Mouse (Mus musculus): ENCODE measurements around the gene Cryl1.

Gene Cryl1

GRCm38 (mm10) chr14:57318812-57319211 is 79.5 kb downstream of the Cryl1 start:
- DNase-seq (ENCODE audit: low read depth, low spot score) = no peak

DNA sequence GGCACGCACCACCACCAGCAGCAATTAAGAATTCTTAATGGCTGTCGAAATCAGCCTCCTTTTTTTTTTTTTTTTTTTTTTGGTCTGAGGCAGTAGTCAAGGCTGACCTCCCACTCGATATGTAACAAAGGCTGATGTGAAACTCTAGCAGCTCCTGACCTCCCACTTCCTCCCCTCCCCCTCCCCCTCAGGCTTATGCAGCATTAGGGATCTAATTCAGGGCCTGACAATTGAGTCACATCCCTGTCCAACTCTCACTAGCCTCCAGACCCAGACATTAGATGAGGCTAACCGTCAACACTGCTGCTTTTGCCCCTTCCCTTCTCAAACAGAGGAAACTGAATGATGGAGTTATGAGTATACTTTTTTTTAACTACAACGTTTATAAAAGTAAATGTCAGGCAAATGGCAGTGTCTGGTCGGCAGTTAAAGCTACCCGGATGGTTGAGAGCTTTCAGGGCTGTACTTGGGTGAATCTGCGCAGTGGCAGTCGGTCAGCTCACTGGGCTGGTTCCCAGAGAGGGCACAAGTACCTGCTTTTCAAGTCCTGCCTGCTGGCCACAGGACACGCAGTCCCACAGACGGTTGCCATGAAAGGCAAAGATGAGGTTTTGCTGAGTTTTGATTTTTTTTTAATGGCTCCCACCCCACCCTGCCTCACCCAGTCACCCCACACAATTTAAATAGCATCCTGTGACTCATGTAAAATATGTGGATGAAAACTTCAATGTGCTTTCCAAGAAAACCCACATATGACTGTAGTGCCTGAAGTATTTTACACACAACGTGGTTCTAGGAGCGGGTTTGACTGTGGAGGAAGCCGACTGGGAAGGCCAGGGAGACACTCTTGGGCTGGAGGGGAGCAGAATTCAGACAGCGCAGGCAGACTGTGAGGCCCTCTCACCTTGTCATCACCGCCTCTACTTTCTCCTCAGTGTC is 81.4 kb downstream of the Cryl1 start:
- DNase-seq (ENCODE audit: low read depth, low spot score) = peak; percentile 33

DNA sequence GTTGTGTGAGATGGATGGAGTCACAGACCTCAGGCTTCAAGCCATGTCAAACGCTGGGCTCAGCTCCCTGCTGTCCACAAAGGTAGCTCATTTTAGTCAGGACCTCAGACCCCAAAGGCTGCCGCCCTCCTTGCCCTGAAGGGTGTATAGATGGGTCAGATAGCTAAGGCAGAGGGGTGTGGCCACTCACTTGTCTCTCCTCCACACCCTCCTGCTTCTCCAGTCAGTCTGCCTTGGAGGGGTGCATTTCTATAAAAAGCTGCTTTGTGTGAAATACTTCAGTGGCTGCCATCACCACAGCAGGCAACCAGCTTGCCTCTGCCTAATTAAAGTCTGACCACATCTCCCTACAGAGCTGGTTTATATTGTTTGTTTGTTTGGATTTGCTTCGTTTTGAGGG is 82.4 kb downstream of the Cryl1 start:
- DNase-seq (ENCODE audit: low read depth, low spot score) = no peak

DNA sequence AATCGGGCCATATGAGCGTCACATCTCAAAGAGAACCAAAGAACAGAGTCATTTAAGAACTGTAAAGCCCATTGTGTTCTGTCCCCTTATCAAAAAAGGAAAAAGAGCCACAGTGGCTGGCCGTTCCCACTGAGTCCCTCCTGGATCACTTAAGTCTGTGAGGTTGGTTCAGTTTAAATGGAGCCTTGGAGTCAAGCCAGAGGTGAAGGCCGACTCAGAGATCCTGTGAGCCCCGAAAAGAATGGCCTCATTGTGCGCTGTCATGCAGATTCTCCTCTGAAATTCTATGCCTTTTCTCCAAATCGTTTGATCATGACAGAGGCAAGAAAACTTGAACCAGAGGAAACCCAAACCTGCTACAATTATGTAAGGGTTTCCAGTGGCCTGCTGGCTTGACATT is 82.8 kb downstream of the Cryl1 start:
- peak; percentile 41 for DNase-seq (ENCODE audit: low read depth, low spot score)

DNA sequence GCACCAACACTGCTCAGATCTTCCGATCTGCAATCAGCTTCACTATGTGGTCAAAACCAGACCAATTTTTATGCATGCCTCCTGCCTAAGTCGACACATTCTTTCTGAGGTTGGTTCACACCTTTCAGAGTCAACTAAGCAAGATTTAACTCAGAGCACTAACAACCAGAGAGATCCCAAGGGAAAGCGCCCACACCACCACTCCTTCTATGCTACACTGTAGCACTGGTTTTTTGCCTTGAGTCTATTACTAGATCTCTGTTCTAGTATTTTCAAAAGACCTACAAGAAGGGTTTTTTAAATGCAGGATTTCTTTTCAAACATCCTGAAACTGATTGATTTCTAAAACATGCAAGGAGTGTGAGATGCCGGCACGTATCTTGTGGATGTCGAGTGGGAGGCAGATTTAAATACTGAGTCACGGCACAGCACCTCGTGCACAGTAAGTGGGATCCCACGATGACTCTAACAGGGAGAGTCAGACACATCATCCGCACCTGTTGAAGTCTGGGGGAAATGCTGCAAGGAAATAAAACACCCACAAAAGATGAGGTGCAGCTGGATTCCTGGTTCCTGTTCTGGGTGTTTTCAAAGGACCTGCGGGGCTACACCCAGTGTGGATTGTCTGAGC is 96.6 kb downstream of the Cryl1 start:
- DNase-seq (ENCODE audit: low read depth, low spot score) = no peak

- no peak for DNase-seq (ENCODE audit: low read depth, low spot score)
Observed at GRCm38 (mm10) chr14:57300530-57300929, 97.8 kb downstream of the Cryl1 start.

GRCm38 (mm10) chr14:57297672-57298071 is 100.7 kb downstream of the Cryl1 start:
- DNase-seq (ENCODE audit: low read depth, low spot score) = no peak

DNA sequence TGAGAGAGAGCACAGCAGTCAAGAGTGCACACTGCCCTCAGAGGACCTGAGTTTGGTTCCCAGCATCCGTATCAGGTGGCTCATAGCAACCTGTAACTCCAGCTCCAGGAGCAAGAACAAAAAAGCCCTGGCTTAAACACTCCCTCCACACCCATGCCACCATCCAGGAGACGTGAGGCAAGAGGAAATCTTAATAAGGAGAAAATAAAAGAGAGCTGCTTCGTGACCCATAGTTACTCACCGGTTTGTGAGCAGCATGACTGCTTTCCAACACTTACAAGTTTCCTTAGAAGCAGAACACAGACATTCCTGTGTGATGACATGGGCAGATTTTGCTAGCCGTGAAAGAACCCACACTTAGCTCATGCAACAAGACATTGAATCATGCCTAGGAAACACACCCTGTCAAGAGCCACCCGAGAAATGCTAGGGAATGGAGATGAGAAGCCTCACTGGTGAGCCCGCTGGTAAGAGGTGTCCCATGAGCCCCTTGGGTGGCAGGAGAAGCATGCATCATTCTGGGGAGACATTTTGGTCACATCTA is 106.9 kb downstream of the Cryl1 start:
- DNase-seq (ENCODE audit: low read depth, low spot score) = no peak

- DNase-seq (ENCODE audit: low read depth, low spot score) = no peak
Observed at GRCm38 (mm10) chr14:57289105-57289504, 109.2 kb downstream of the Cryl1 start.

DNA sequence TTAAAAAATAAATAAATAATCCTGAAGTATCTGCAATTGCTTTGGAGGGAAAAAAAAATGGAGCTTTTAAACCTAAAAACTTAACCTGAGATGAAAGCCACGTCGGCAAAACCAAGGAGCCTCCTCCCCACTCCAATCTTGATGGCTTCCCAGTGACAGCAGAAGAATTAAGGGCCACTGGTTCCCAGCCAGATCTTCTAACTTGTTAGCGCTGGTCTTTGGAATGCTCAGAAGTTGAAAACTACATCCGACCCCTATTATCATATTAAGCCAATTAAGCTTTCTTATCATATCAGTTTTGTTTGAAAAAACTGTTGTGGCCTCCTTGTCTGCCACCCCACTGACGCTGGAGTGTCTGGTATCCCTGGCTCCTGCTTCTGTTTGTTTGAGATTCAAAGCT is 114.5 kb downstream of the Cryl1 start:
- DNase-seq (ENCODE audit: low read depth, low spot score) = no peak

- no peak for DNase-seq (ENCODE audit: low read depth, low spot score)
Observed at GRCm38 (mm10) chr14:57282591-57282990, 115.7 kb downstream of the Cryl1 start.

DNA sequence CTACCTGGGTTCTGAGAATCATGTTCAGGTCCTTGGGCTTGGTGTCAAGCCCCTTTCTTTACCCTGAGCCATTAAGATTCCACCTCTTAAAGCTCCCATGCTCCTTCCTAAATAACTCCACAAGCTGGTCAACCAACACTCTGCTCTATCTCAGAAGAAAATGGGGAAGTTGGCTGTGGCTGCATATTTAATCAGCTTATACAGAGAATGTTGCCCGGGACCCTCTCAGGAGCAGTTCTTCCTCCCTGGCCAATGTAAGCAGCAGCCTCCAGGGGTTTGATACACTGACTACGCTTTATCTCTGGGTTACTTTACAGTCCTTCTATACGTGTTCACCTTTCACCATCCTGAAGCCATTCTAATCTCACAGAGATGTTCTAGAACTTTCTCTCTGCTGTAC is 117.5 kb downstream of the Cryl1 start:
- no peak for DNase-seq (ENCODE audit: low read depth, low spot score)

DNA sequence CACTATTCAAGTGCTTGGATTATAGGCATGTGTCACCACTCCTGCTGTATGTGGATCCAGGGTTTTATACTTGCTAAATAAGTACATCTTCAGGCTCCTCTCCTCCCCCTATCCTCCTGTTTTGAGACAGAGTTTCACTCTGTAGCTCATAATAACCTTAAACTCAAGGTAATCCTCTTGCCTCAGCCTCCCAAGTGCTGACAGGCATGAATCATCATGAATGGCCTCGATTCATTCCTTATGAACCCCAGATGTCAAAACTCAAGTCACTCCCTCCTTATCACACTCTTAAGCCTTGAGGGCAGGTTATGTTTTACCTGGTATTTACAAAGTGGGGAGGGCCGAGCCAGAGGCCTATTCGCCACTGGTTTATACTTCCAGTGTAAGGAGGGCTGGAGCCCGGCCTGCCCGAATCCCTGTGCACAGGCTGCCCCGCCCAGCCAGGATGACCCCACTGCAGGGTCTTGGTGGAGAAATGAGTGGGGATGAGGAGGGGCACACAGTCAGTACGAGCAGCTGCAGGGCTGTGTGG is 121.8 kb downstream of the Cryl1 start:
- no peak for DNase-seq (ENCODE audit: low read depth, low spot score)

GRCm38 (mm10) chr14:57272341-57272740 is 126.0 kb downstream of the Cryl1 start:
- DNase-seq (ENCODE audit: low read depth, low spot score) = no peak

DNA sequence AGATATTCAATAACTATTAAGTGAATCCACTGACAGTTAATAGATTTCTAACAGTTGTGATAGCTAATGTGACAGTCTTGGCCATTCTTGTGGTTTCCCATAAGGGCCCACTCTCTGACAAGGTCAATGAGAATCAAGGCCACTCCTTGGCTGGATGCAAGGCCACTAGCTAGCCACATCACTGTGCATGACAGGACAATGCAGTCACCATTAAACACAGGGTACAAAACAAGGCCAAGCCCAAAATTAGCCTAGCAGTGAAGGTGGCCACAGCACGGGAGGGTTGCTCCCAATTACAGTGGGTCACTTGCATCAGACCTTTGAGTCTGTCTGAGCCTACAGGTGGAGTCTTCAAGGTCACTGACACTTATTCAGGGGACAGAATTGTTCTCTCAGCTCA is 126.5 kb downstream of the Cryl1 start:
- no peak for DNase-seq (ENCODE audit: low read depth, low spot score)

DNA sequence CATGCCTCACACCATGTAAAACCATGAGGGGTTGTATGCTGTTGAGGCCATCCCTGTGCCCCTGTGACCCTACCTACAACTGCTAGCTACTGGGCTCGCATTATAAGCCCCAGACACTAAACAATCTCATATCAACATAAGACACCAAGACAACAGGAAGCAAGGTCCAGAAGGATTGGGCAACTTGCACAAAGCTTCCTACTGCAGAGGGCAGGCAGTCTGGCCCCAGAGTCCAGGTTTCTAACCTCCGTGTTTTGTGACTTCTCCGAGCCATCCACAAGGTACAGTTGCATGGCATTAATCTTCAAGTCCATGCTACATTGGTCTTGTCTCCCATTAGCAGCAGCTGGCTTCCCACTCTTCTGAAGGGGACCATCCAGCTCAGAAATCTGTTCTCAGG is 129.4 kb downstream of the Cryl1 start:
- no peak for DNase-seq (ENCODE audit: low read depth, low spot score)

GRCm38 (mm10) chr14:57268344-57268743 is 130.0 kb downstream of the Cryl1 start:
- no peak for DNase-seq (ENCODE audit: low read depth, low spot score)

- no peak for DNase-seq (ENCODE audit: low read depth, low spot score)
Observed at GRCm38 (mm10) chr14:57263943-57264342, 134.4 kb downstream of the Cryl1 start.

DNA sequence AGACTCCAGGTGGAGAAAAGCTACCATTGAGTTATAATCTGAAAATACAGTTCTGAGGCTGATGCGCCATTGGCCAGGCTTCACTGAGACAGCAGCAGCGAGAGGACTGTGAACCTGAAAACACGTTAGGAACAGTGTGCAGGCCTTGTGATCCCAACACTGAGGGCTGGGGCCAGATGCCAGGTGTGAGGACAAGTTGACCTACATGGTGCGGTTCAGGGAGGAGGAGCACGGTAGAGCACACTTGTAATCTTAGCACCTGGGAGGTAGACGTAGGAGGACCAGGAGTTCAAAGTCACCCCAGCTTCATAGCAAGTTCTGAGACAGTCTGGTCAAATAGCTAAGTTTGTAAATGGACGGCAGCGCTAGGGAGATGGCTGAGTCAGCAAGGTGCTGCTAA is 139.0 kb downstream of the Cryl1 start:
- no peak for DNase-seq (ENCODE audit: low read depth, low spot score)

DNA sequence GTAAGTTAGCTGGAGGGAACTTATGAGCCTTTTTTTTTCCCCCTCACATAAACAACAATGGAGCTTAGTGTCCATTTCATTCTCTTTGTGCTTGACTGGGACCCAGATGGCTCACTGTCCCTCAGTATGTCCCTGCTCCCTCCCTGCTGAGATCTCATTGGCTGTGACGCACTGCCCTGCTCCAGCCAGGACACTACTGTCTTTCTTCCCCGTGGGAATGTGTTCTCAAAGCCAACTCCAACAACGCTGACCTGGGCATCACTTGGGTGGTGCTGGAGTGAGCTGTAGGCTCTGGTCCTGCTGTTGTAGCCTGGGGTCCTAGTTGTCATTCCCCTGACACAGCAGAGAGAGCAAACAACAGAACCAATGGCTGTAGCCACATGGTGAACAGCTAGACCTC is 149.7 kb downstream of the Cryl1 start:
- DNase-seq (ENCODE audit: low read depth, low spot score) = no peak

GRCm38 (mm10) chr14:57246575-57246974 is 151.8 kb downstream of the Cryl1 start:
- no peak for DNase-seq (ENCODE audit: low read depth, low spot score)

- DNase-seq (ENCODE audit: low read depth, low spot score) = no peak
Observed at GRCm38 (mm10) chr14:57242978-57243377, 155.4 kb downstream of the Cryl1 start.

DNA sequence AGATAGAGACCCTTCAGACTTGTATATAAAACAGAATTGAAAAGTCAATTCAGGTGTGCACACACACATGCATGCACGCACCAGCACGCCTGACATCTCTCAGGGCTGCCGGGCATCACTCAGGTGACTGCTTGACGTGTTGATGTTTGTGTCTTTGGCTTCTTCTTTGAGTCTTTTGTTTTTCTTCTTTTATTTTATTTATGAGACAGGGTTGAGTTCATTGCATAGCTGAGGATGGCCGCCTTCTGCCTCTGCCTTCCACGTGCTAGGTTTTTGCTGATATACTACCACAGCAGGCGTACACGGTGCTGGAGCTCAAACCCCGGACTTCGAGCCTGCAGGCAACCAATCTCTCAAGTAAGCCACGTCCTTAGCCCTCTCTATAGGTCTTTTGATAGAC is 163.1 kb downstream of the Cryl1 start:
- DNase-seq (ENCODE audit: low read depth, low spot score) = no peak
